Mouse (Mus musculus): ENCODE results near the gene Shd. TPM values are rescaled to one million over a fixed set of nuclear protein-coding genes. Genes with fewer than 3 reads are reported as not detected.

The Shd gene
- polyA plus RNA-seq, 1 experiment from 2014 or later, result 8.6 TPM

Other genes starting within 250 kb of the Shd start
- gene Adgre4, start 220.5 kb upstream of the Shd start, polyA plus RNA-seq (2015; fragmentation: Nextera tagmentation; extraction: Ambion mirVana), result 1.2 and 1.4 TPM in 2 replicates
- 5.1 and 5.7 TPM in 2 replicates for gene Zfp119a, start 91.5 kb upstream of the Shd start, polyA plus RNA-seq (2015; fragmentation: Nextera tagmentation; extraction: Ambion mirVana)
- gene Zfp959, start 78.4 kb upstream of the Shd start, polyA plus RNA-seq (2015; fragmentation: Nextera tagmentation; extraction: Ambion mirVana), result 7.9 and 10.8 TPM in 2 replicates
- gene Zfp119b, start 21.0 kb upstream of the Shd start, polyA plus RNA-seq (2015; fragmentation: Nextera tagmentation; extraction: Ambion mirVana), result 4.1 and 4.4 TPM in 2 replicates
- 2.6 and 2.9 TPM in 2 replicates for gene Ebi3, start 17.8 kb upstream of the Shd start, polyA plus RNA-seq (2015; fragmentation: Nextera tagmentation; extraction: Ambion mirVana)
- gene Yju2, start 11.4 kb upstream of the Shd start, polyA plus RNA-seq (2015; fragmentation: Nextera tagmentation; extraction: Ambion mirVana), result 19.7 and 21.5 TPM in 2 replicates
- 8.4 and 9.7 TPM in 2 replicates for gene Fsd1, start 16.0 kb downstream of the Shd start, polyA plus RNA-seq (2015; fragmentation: Nextera tagmentation; extraction: Ambion mirVana)
- 65.6 and 79.6 TPM in 2 replicates for gene Stap2, start 35.1 kb downstream of the Shd start, polyA plus RNA-seq (2015; fragmentation: Nextera tagmentation; extraction: Ambion mirVana)
- 77.5 and 80.8 TPM in 2 replicates for gene Mpnd, start 35.2 kb downstream of the Shd start, polyA plus RNA-seq (2015; fragmentation: Nextera tagmentation; extraction: Ambion mirVana)
- 120 and 131 TPM in 2 replicates for gene Sh3gl1, start 66.2 kb downstream of the Shd start, polyA plus RNA-seq (2015; fragmentation: Nextera tagmentation; extraction: Ambion mirVana)
- 15.6 and 16.7 TPM in 2 replicates for gene Chaf1a, start 70.0 kb downstream of the Shd start, polyA plus RNA-seq (2015; fragmentation: Nextera tagmentation; extraction: Ambion mirVana)
- gene Ubxn6, start 104.6 kb downstream of the Shd start, polyA plus RNA-seq (2015; fragmentation: Nextera tagmentation; extraction: Ambion mirVana), result 31.6 and 34.3 TPM in 2 replicates
- gene Hdgfl2, start 109.2 kb downstream of the Shd start, polyA plus RNA-seq (2015; fragmentation: Nextera tagmentation; extraction: Ambion mirVana), result 69.3 and 75.0 TPM in 2 replicates
- 0.11 and 0.23 TPM in 2 replicates for gene Plin4, start 139.3 kb downstream of the Shd start, polyA plus RNA-seq (2015; fragmentation: Nextera tagmentation; extraction: Ambion mirVana)
- 0.48 and 0.57 TPM in 2 replicates for gene Plin5, start 147.1 kb downstream of the Shd start, polyA plus RNA-seq (2015; fragmentation: Nextera tagmentation; extraction: Ambion mirVana)
- 0.47 and 0.57 TPM in 2 replicates for gene Lrg1, start 151.5 kb downstream of the Shd start, polyA plus RNA-seq (2015; fragmentation: Nextera tagmentation; extraction: Ambion mirVana)
- gene Sema6b, start 169.9 kb downstream of the Shd start, polyA plus RNA-seq (2015; fragmentation: Nextera tagmentation; extraction: Ambion mirVana), result 0.81 and 0.99 TPM in 2 replicates
- gene Tnfaip8l1, start 192.0 kb downstream of the Shd start, polyA plus RNA-seq (2015; fragmentation: Nextera tagmentation; extraction: Ambion mirVana), result 10.6 and 12.7 TPM in 2 replicates
- gene Mydgf, start 213.5 kb downstream of the Shd start, polyA plus RNA-seq (2015; fragmentation: Nextera tagmentation; extraction: Ambion mirVana), result 119 and 121 TPM in 2 replicates
- 33.5 and 35.1 TPM in 2 replicates for gene Dpp9, start 248.4 kb downstream of the Shd start, polyA plus RNA-seq (2015; fragmentation: Nextera tagmentation; extraction: Ambion mirVana)

All from intestine, embryonic 16.5 days (tissue).